Mouse (Mus musculus) heart, adult 2 months (tissue): ENCODE results near the gene Rnf215. TPM values are rescaled to one million over a fixed set of nuclear protein-coding genes. Genes with fewer than 3 reads are reported as not detected.

Source experiments
- DNase-seq, 2 experiments: peaks; one replicate each; pipeline ENCODE4 v3.0.0; 2021
- H3K27ac ChIP-seq: fragments of 200-600 bp; 2 replicates; pipeline ENCODE4 v1.8.1; 2022
- H3K27me3 ChIP-seq: fragments of 200-500 bp; 2 replicates; pipeline ENCODE4 v1.6.1; 2012; ENCODE audit warnings: mild to moderate bottlenecking, low read length, inconsistent platforms, mixed read lengths; ENCODE audit not compliant: control insufficient read depth, insufficient read depth
- H3K36me3 ChIP-seq: fragments of 200-500 bp; 2 replicates; pipeline ENCODE4 v1.6.1; 2012; ENCODE audit warnings: low read length, inconsistent platforms; ENCODE audit not compliant: control insufficient read depth, insufficient read depth
- H3K4me1 ChIP-seq: fragments of 200-500 bp; 2 replicates; pipeline ENCODE4 v1.6.1; 2011; ENCODE audit warnings: low read length; ENCODE audit not compliant: control insufficient read depth, insufficient read depth
- H3K4me3 ChIP-seq: fragments of 200-600 bp; 2 replicates; pipeline ENCODE4 v1.8.1; 2022
- H3K79me2 ChIP-seq: fragments of 200-500 bp; replicated peaks from 2 replicates; pipeline ENCODE4 v1.6.1; 2012; ENCODE audit warnings: mild to moderate bottlenecking, inconsistent platforms, low read length, moderate library complexity, mixed read lengths; ENCODE audit not compliant: control insufficient read depth, insufficient read depth
- H3K9ac ChIP-seq: fragments of 200-500 bp; 2 replicates; pipeline ENCODE4 v1.6.1; 2012; ENCODE audit warnings: low read depth, mild to moderate bottlenecking, control low read depth, inconsistent platforms, low read length, mixed read lengths
- CTCF ChIP-seq: fragments of 200-600 bp; IDR thresholded peaks from 2 replicates; pipeline ENCODE4 v1.8.1; 2022; ENCODE audit warnings: antibody characterized with exemption, mild to moderate bottlenecking, moderate library complexity
- EP300 ChIP-seq: fragments of 200-500 bp; IDR thresholded peaks from 2 replicates; pipeline ENCODE4 v1.6.1; 2011; ENCODE audit warnings: low read depth, low read length, control low read depth; ENCODE audit not compliant: insufficient read depth
- POLR2A ChIP-seq: fragments of 200-500 bp; IDR thresholded peaks from 2 replicates; pipeline ENCODE4 v1.6.1; 2011; ENCODE audit warnings: mild to moderate bottlenecking, low read depth, low read length, control low read depth; ENCODE audit not compliant: insufficient read depth
- WGBS: fragments of 180-500 bp; shearing (Covaris S2); methylation state at CpG from one replicate; pipeline ENCODE4 v1.1.7; 2018; 5-methylcytosine and 5-hydroxymethylcytosine counted together
- intact Hi-C: fragments of 180-260 bp; cut with DNase I; formaldehyde crosslinking; loops from one replicate; pipeline ENCODE4 v1.15.1; 2025
- polyA plus RNA-seq: library from polyadenylated mRNA; depleted of rRNA; stranded (reverse); fragments of >200 nt; gene quantifications from 2 replicates; pipeline ENCODE4 v1.2.3, GENCODE M21; 2012
- total RNA-seq, 2 experiments: library from RNA; stranded (reverse); gene quantifications; 2 replicates each; pipeline ENCODE4 v1.2.3; 2021

Gene Rnf215
- total and polyA plus RNA-seq, 3 experiments, result 12.9 to 16.1 (median 13.4) TPM

DNA sequence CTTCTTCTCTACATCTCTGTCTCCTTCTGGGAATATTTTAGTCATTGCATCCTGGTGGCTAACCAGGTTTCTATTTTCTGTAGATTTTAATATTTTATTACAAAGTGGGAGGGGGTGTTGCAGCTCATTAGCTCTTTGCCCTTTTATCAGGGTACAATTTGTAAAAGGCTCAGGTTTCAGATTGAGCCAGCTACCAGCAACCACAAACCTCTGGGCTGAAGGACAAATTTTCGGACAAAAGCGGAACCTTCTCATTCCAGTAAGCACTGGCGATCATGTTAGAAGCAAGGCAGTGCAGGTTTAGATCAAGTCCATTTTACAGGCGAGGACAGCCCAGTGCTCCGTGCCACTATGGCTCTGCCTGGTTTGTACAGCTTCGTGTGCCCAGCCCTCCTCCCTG is 602 bp upstream of the Rnf215 start:
- Histone ChIP-seq H3K36me3 (no peaks in the 10 kb centered on the region), H3K4me1 (peaks cover 6% of the 10 kb centered on the region), H3K4me3 (no peak overlapping the region), H3K9ac (peak overlapping the region; percentile 54), H3K27ac (no peak overlapping the region), H3K27me3 (no peaks in the 10 kb centered on the region), H3K79me2 (no peaks in the 10 kb centered on the region; the same call in 1 of the 2 replicates)
- DNase-seq, result no peak
- TF ChIP-seq EP300 (no peak), POLR2A (no peak), CTCF (no peak)
- intact Hi-C loops, result loop anchor here (2.0 to 5.0 kb wide), 2 partner anchors 26 to 288 kb away; partner anchors contain the start of genes Ccdc157 and Sf3a1
- 59% methylated on average over 6 of the region's 6 CpGs for WGBS

GRCm38 (mm10) chr11:4138964-4139363 is 4.0 kb downstream of the Rnf215 start:
- Histone ChIP-seq H3K27me3 (no peaks in the 10 kb centered on the region), H3K9ac (no peak overlapping the region), H3K27ac (no peak overlapping the region), H3K4me1 (peaks cover 6% of the 10 kb centered on the region), H3K4me3 (no peak overlapping the region), H3K36me3 (no peaks in the 10 kb centered on the region; the same call in 1 of the 2 replicates), H3K79me2 (no peaks in the 10 kb centered on the region; the same call in 1 of the 2 replicates)
- no peak for TF ChIP-seq CTCF
- no peak for TF ChIP-seq POLR2A
- TF ChIP-seq EP300, result no peak
- DNase-seq, result no peak
- 92% methylated on average over 2 of the region's 2 CpGs for WGBS
- intact Hi-C loops, result no loop called here

DNA sequence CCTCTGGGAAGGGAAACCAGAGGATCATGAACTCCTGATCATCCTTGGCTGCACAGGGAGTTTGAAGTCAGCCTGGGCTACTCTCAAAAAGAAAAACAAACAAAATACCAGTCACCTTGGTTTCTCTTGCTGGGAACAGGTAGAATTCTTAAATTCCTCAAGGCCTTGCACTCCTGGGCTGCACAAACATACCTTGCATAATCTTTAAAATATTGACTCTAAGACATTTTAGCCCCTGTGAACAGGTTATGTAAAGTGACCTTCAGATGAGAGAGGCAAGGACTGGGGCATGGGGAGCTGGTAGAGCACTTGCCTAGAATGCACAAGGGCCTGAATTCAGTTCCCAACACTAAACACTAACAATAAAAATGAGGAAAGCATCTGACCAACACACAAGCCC is 6.5 kb downstream of the Rnf215 start:
- Histone ChIP-seq H3K4me3 (no peak overlapping the region), H3K9ac (no peak overlapping the region), H3K27ac (no peak overlapping the region), H3K79me2 (no peaks in the 10 kb centered on the region), H3K36me3 (no peaks in the 10 kb centered on the region; the same call in 1 of the 2 replicates), H3K27me3 (no peaks in the 10 kb centered on the region), H3K4me1 (no peaks in the 10 kb centered on the region)
- TF ChIP-seq EP300 (no peak), POLR2A (no peak), CTCF (no peak)
- DNase-seq, result no peak
- intact Hi-C loops, result no loop called here

DNA sequence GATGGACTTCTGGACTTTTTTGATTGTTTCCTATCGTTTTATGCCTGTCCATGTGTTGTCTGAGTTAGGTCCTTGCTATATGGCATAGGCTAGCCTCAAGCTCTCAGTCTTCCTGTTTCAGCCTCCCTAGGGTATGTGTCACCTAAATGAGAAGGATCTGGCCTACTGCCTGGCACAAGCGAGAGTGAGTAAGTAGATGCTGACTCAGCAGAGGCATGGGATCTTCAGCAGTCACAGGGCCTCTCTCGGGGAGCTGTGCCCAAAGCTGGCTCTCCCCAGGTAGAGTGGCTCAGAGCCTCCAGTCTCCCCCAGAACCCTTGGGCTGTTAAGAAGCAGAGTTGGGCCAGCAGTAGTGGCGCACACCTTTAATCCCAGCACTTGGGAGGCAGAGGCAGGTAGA is 7.3 kb downstream of the Rnf215 start:
- no peaks in the 10 kb centered on the region for H3K4me1 ChIP-seq
- no peaks in the 10 kb centered on the region; the same call in 1 of the 2 replicates for H3K36me3 ChIP-seq
- no peak overlapping the region for H3K27ac ChIP-seq
- no peak for DNase-seq
- H3K4me3 ChIP-seq, result no peak overlapping the region
- no peaks in the 10 kb centered on the region for H3K27me3 ChIP-seq
- WGBS, result 77% methylated on average over 4 of the region's 4 CpGs
- no peaks in the 10 kb centered on the region for H3K79me2 ChIP-seq
- H3K9ac ChIP-seq, result no peak overlapping the region
- intact Hi-C loops, result no loop called here
- TF ChIP-seq EP300 (no peak), POLR2A (no peak), CTCF (no peak)

- Histone ChIP-seq H3K4me3 (no peak overlapping the region), H3K27me3 (no peaks in the 10 kb centered on the region), H3K27ac (no peak overlapping the region), H3K36me3 (no peaks in the 10 kb centered on the region; the same call in 1 of the 2 replicates), H3K4me1 (peaks cover 4% of the 10 kb centered on the region), H3K9ac (no peak overlapping the region), H3K79me2 (no peaks in the 10 kb centered on the region)
- no peak for TF ChIP-seq CTCF
- no peak for TF ChIP-seq POLR2A
- no peak for TF ChIP-seq EP300
- intact Hi-C loops, result no loop called here
- WGBS, result 82% methylated on average over 21 of the region's 21 CpGs
- DNase-seq, result no peak
Observed at GRCm38 (mm10) chr11:4143281-4144062, 8.5 kb downstream of the Rnf215 start.

DNA sequence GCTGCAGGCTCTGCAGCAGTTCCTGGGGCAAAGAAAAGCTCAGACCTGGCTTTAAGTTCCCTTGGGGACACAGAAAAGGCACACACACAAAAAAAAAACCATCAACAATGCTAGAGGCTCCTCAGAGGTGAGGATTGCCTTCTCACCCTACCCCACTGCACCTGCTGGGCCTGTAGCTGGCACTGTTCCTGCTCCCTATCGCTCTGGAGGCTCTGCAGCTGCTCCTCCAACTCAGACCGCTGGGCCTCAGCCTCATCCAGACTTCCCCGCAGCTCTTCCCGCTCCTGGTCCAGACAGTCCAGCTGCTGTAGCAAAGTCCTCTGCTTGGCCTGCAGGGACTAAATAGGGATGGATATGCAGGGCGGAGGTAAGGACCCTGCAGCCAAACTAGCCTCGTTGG is 11.4 kb downstream of the Rnf215 start:
- Histone ChIP-seq H3K36me3 (no peaks in the 10 kb centered on the region; the same call in 1 of the 2 replicates), H3K79me2 (no peaks in the 10 kb centered on the region), H3K4me1 (peaks cover 4% of the 10 kb centered on the region), H3K9ac (no peak overlapping the region), H3K4me3 (no peak overlapping the region), H3K27ac (no peak overlapping the region), H3K27me3 (no peaks in the 10 kb centered on the region)
- WGBS, result 71% methylated on average over 6 of the region's 6 CpGs
- intact Hi-C loops, result no loop called here
- TF ChIP-seq CTCF, result no peak
- no peak for TF ChIP-seq EP300
- no peak for TF ChIP-seq POLR2A
- no peak for DNase-seq
